Comparison of ENCODE assay signal across 14 mouse cellular contexts in genomic region chr4:81625348-81625934, GRCm38 (mm10).
DNase-seq lines count a peak whose midpoint lies in the region; ATAC-seq lines count a peak whose summit lies in the region.
"Had no signal": no experiment of that assay in that cellular context is flagged by ENCODE, and none has a peak within 500 bp of the region (broad histone marks: within the 10 kb centered on the region; RNA-seq: fewer than 3 reads in every experiment).

No protein-coding gene starts in this region.

- H3K36me3 ChIP-seq in midbrain, embryonic 14.5 days (ENCODE audit: control insufficient read depth, insufficient read depth, low read length): no peaks in the 10 kb centered on the region
- no peaks in the 10 kb centered on the region for H3K36me3 ChIP-seq in midbrain, embryonic 11.5 days (ENCODE audit: control insufficient read depth, insufficient read depth, low read length)
- no peaks in the 10 kb centered on the region for H3K36me3 ChIP-seq in forebrain, embryonic 12.5 days (replicated peaks)
- H3K36me3 ChIP-seq: embryonic facial prominence, embryonic 13.5 days; hindbrain, embryonic 10.5 days had no signal

- no peak for ATAC-seq in midbrain, embryonic 14.5 days (ENCODE audit: low FRiP score, low TSS enrichment)
- ATAC-seq in midbrain, embryonic 11.5 days (ENCODE audit: low FRiP score): no peak
- ATAC-seq in forebrain, embryonic 12.5 days (ENCODE audit: low FRiP score): peak; percentile 88; the same call in 1 of the 2 replicates

- no peak overlapping the region for H3K4me2 ChIP-seq in midbrain, embryonic 14.5 days (ENCODE audit: low read length)
- H3K4me2 ChIP-seq in midbrain, embryonic 11.5 days: no peak overlapping the region
- no peak overlapping the region for H3K4me2 ChIP-seq in forebrain, embryonic 12.5 days
- H3K4me2 ChIP-seq: embryonic facial prominence, embryonic 13.5 days; liver, embryonic 11.5 days had no signal

- H3K4me1 ChIP-seq in midbrain, embryonic 14.5 days (ENCODE audit: control insufficient read depth, insufficient read depth, low read length): no peaks in the 10 kb centered on the region
- H3K4me1 ChIP-seq in midbrain, embryonic 11.5 days (ENCODE audit: control insufficient read depth, insufficient read depth, low read length): no peaks in the 10 kb centered on the region
- H3K4me1 ChIP-seq in forebrain, embryonic 12.5 days: no peaks in the 10 kb centered on the region

- H3K9me3 ChIP-seq in midbrain, embryonic 14.5 days (ENCODE audit: control insufficient read depth, low read length): no peaks in the 10 kb centered on the region
- H3K9me3 ChIP-seq in midbrain, embryonic 11.5 days (ENCODE audit: control insufficient read depth, low read length): no peaks in the 10 kb centered on the region
- H3K9me3 ChIP-seq in forebrain, embryonic 12.5 days: no peaks in the 10 kb centered on the region
- H3K9me3 ChIP-seq: embryonic facial prominence, embryonic 13.5 days; hindbrain, embryonic 10.5 days had no signal

- no peak overlapping the region for H3K27ac ChIP-seq in midbrain, embryonic 14.5 days (replicated peaks; ENCODE audit: low read depth, low read length)
- H3K27ac ChIP-seq in midbrain, embryonic 11.5 days (ENCODE audit: low read depth, low read length): no peak overlapping the region
- no peak overlapping the region for H3K27ac ChIP-seq in forebrain, embryonic 12.5 days
- H3K27ac ChIP-seq: embryonic facial prominence, embryonic 13.5 days; hindbrain, embryonic 10.5 days had no signal

- no peak overlapping the region for H3K4me3 ChIP-seq in midbrain, embryonic 14.5 days (replicated peaks; ENCODE audit: low read depth, low read length)
- no peak overlapping the region for H3K4me3 ChIP-seq in midbrain, embryonic 11.5 days (ENCODE audit: low read depth, low read length)
- no peak overlapping the region for H3K4me3 ChIP-seq in forebrain, embryonic 12.5 days (replicated peaks)
- H3K4me3 ChIP-seq: embryonic facial prominence, embryonic 13.5 days; hindbrain, embryonic 10.5 days; myocyte had no signal

- WGBS in midbrain, embryonic 14.5 days: 61% methylated on average over 10 of the region's 10 CpGs
- WGBS in midbrain, embryonic 11.5 days: 62% methylated on average over 10 of the region's 10 CpGs
- WGBS in forebrain, embryonic 12.5 days: 50% methylated on average over 10 of the region's 10 CpGs

- H3K9ac ChIP-seq in midbrain, embryonic 14.5 days (replicated peaks; ENCODE audit: low read length): no peak overlapping the region
- H3K9ac ChIP-seq in midbrain, embryonic 11.5 days (ENCODE audit: low read length): no peak overlapping the region
- H3K9ac ChIP-seq in forebrain, embryonic 12.5 days: no peak overlapping the region
- H3K9ac ChIP-seq: embryonic facial prominence, embryonic 13.5 days had no signal

- DNase-seq in heart, postnatal 4 days: peak; percentile 31
- no peak for DNase-seq in heart, adult 8-10 months (ENCODE audit: low spot score)
- peak; percentile 18 for DNase-seq in midbrain, embryonic 14.5 days
- no peak for DNase-seq in midbrain, embryonic 11.5 days (ENCODE audit: low spot score, missing footprints)
- peak; percentile 23 to 49 for DNase-seq in lung, postnatal 4 days
- DNase-seq in thymus, postnatal 14 days: no peak
- DNase-seq: heart, adult 11 months; kidney, adult 2 months; layer of hippocampus, postnatal 36 days had no signal

- H3K27me3 ChIP-seq in midbrain, embryonic 14.5 days (ENCODE audit: control insufficient read depth, insufficient read depth, low read length): no peaks in the 10 kb centered on the region
- H3K27me3 ChIP-seq in midbrain, embryonic 11.5 days (ENCODE audit: control insufficient read depth, insufficient read depth, low read length): no peaks in the 10 kb centered on the region
- H3K27me3 ChIP-seq in forebrain, embryonic 12.5 days: no peaks in the 10 kb centered on the region
- H3K27me3 ChIP-seq: embryonic facial prominence, embryonic 13.5 days had no signal

Comparison
In these comparisons a context has a peak if more than half of its experiments do, and no peak if none do; other contexts are left out.
1. DNase-seq: peak in heart, postnatal 4 days (single experiment), midbrain, embryonic 14.5 days (single experiment) and lung, postnatal 4 days (2 of 2); none in heart, adult 8-10 months (single experiment), midbrain, embryonic 11.5 days (single experiment) and thymus, postnatal 14 days (single experiment).